Mouse (Mus musculus) intestine, postnatal 0 days (tissue): ENCODE data around the gene 2210010C04Rik. TPM values are rescaled to one million over a fixed set of nuclear protein-coding genes. Genes with fewer than 3 reads are reported as not detected.

Experiments used
- ATAC-seq: fragments of 200-750 bp; cut with Nextera tagmentation; 2 replicates; pipeline ENCODE4 v1.8.0; 2017; ENCODE audit warnings: mild to moderate bottlenecking, moderate TSS enrichment, moderate library complexity
- H3K27ac ChIP-seq: fragments of 300-500 bp; sonication (generic); 2 replicates; pipeline ENCODE4 v1.5.1; 2014; ENCODE audit warnings: mild to moderate bottlenecking, low read depth, low read length, moderate library complexity
- H3K27me3 ChIP-seq: fragments of 300-500 bp; sonication (generic); replicated peaks from 2 replicates; pipeline ENCODE4 v1.6.1; 2014; ENCODE audit warnings: low read length, mixed read lengths; ENCODE audit not compliant: control insufficient read depth, insufficient read depth
- H3K36me3 ChIP-seq: fragments of 300-500 bp; sonication (generic); 2 replicates; pipeline ENCODE4 v1.6.1; 2014; ENCODE audit warnings: mild to moderate bottlenecking, moderate library complexity; ENCODE audit not compliant: control insufficient read depth, insufficient read depth
- H3K4me1 ChIP-seq: fragments of 300-500 bp; sonication (generic); replicated peaks from 2 replicates; pipeline ENCODE4 v1.6.1; 2014; ENCODE audit warnings: antibody characterized with exemption, low read length, mixed read lengths; ENCODE audit not compliant: control insufficient read depth, insufficient read depth
- H3K4me2 ChIP-seq: fragments of 300-500 bp; sonication (generic); replicated peaks from 2 replicates; pipeline ENCODE4 v1.6.1; 2014; ENCODE audit warnings: low read depth, mild to moderate bottlenecking, moderate library complexity
- H3K4me3 ChIP-seq: fragments of 300-500 bp; sonication (generic); 2 replicates; pipeline ENCODE4 v1.5.1; 2014; ENCODE audit warnings: low read depth, low read length
- H3K9ac ChIP-seq: fragments of 300-500 bp; sonication (generic); 2 replicates; pipeline ENCODE4 v1.6.1; 2014; ENCODE audit warnings: mild to moderate bottlenecking, low read depth, low read length
- H3K9me3 ChIP-seq: fragments of 300-500 bp; sonication (generic); 2 replicates; pipeline ENCODE4 v1.6.1; 2016; ENCODE audit warnings: mixed run types; ENCODE audit not compliant: control insufficient read depth
- CTCF ChIP-seq: sonication (generic); IDR thresholded peaks from 2 replicates; pipeline ENCODE4 v1.5.1; 2016; ENCODE audit warnings: low read depth, mild to moderate bottlenecking, control low read depth, antibody characterized with exemption, moderate library complexity
- WGBS: fragments of 180-500 bp; shearing (Covaris S2); extraction: QIAGEN DNeasy Blood & Tissue Kit; methylation state at CpG from one replicate; pipeline ENCODE4 v1.1.7; 2014; 5-methylcytosine and 5-hydroxymethylcytosine counted together
- polyA plus RNA-seq: library from polyadenylated mRNA; unstranded; fragments of >200 nt; fragmentation: Nextera tagmentation; extraction: Ambion mirVana; gene quantifications from 2 replicates; pipeline ENCODE4 v1.2.1, GENCODE M21; 2015

Gene 2210010C04Rik
- polyA plus RNA-seq, 1 experiment from 2014 or later: 2.2 TPM

DNA sequence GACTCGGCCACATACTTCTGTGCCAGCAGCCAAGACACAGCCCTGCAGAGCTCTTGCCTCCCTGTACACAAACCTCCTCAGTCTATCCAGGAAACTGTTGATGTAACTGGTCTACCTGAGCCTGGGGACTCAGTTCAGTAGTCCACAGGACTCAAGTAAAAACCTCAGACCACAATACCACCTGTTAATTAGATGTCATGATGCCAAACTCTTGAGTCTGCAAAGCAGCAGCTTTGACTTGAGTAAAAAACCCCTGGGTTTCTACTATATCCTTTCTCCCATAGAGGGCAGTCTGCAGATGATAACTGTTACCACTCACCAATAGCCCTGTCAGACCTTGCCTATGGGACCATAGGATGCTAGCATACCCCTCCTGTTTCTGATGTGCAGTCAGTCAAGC lies 12.7 kb upstream of the 2210010C04Rik start:
- 82% methylated on average over 1 of the region's 1 CpGs for WGBS
- TF ChIP-seq CTCF: 0 out of 2 replicates have a peak, but pooled peaks have one; percentile 15
- no peaks in the 10 kb centered on the region for H3K9me3 ChIP-seq

DNA sequence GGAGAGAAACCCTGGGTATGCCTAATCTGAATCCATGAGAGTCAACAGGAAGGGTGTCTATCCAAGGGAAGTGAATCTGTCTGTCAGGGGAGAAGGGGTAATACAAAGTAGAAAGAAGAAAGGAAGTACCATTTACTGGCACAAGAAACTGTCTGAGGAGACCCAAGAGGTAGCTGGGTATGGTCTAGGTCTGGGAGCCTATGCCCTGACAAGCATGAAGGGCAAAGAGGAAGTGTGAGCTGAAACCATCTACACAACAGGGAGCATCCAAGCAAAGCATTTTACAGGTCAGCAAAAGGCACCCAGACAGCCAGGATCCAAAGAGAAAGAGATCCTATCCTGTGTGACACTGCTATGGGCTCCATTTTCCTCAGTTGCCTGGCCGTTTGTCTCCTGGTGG lies 11.9 kb upstream of the 2210010C04Rik start:
- Histone ChIP-seq H3K4me3 (no peak overlapping the region), H3K36me3 (no peaks in the 10 kb centered on the region), H3K27ac (no peak overlapping the region), H3K9ac (no peak overlapping the region), H3K9me3 (no peaks in the 10 kb centered on the region), H3K4me2 (no peak overlapping the region), H3K4me1 (no peaks in the 10 kb centered on the region), H3K27me3 (no peaks in the 10 kb centered on the region)
- ATAC-seq: no peak
- TF ChIP-seq CTCF: no peak
- WGBS: 84% methylated on average over 1 of the region's 1 CpGs

More for the DNA sequence above, 12.7 kb upstream of the 2210010C04Rik start:
- H3K4me1 ChIP-seq: no peaks in the 10 kb centered on the region
- ATAC-seq: no peak
- no peak overlapping the region for H3K9ac ChIP-seq
- H3K4me2 ChIP-seq: no peak overlapping the region
- H3K36me3 ChIP-seq: no peaks in the 10 kb centered on the region
- H3K27me3 ChIP-seq: no peaks in the 10 kb centered on the region
- H3K4me3 ChIP-seq: no peak overlapping the region
- H3K27ac ChIP-seq: no peak overlapping the region

DNA sequence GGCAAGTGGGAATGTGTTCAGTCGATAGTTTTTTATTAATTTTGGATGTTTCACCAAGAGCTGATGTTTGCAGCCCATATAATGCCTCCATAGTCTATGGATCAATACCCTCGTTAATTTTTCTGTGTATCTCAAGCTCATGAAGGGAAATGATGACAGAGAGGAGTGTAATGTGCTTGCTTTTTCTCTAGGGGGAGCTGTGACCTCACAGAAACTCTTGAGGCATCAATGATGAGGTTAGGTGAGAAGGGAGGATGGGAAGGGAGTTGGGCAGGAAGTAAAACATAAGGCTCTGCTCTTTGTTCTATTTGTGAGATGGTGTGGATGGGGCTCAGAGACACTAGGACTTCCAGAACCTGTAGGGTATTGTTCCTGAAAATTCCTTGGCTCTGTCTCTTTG lies 11.2 kb upstream of the 2210010C04Rik start:
- TF ChIP-seq CTCF: peak; percentile 45
- Histone ChIP-seq H3K4me1 (no peaks in the 10 kb centered on the region), H3K9me3 (no peaks in the 10 kb centered on the region), H3K4me2 (no peak overlapping the region), H3K27me3 (no peaks in the 10 kb centered on the region), H3K9ac (no peak overlapping the region), H3K36me3 (no peaks in the 10 kb centered on the region), H3K4me3 (no peak overlapping the region), H3K27ac (no peak overlapping the region)
- no peak for ATAC-seq
- WGBS: 68% methylated on average over 2 of the region's 2 CpGs

DNA sequence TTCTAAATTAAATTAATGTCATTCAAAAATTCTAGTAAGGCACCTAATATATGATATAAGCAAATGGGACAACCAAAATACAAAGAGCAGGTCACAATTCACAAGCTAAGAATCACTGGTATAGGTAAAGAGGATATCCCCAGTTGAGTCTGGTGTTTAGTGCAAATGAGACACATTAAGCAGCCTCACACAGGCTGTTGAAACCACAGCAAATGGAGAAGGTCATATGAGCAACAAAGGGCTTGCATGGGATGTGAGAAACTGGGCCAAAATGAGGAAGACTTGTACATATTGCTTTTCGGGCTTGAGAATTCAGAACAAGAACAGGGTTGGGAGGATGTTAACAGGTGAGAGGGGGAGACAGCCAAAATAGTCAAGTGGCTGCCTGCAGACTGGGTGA lies 9.4 kb upstream of the 2210010C04Rik start:
- no peak overlapping the region for H3K4me3 ChIP-seq
- no peak overlapping the region for H3K9ac ChIP-seq
- ATAC-seq: no peak
- no peaks in the 10 kb centered on the region for H3K36me3 ChIP-seq
- no peak overlapping the region for H3K4me2 ChIP-seq
- H3K4me1 ChIP-seq: no peaks in the 10 kb centered on the region
- 90% methylated on average over 1 of the region's 1 CpGs for WGBS
- TF ChIP-seq CTCF: no peak
- H3K27me3 ChIP-seq: no peaks in the 10 kb centered on the region
- H3K9me3 ChIP-seq: no peaks in the 10 kb centered on the region
- no peak overlapping the region for H3K27ac ChIP-seq

DNA sequence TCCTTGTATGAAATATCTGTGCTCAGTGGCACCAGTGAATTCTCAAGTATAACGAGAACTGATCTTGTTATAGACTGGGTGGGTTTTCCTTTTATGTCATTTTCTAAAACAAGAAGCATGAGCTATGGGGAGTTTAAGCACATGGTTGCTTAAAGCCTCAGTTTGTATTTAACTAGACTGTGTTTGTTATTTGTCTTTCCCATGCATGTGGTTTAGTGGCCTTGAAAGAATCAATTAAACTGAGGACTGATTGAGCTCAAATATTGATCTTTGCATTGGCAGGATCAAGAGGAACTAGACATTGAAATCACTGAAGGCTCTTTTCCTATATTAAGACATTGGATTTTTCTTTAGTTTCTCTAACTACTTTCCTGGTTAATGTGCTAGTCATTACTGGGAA lies 9.0 kb upstream of the 2210010C04Rik start:
- Histone ChIP-seq H3K36me3 (no peaks in the 10 kb centered on the region), H3K4me3 (no peak overlapping the region), H3K27ac (no peak overlapping the region), H3K9ac (no peak overlapping the region), H3K4me1 (no peaks in the 10 kb centered on the region), H3K27me3 (no peaks in the 10 kb centered on the region), H3K4me2 (no peak overlapping the region), H3K9me3 (no peaks in the 10 kb centered on the region)
- ATAC-seq: no peak
- TF ChIP-seq CTCF: no peak
- WGBS: 41% methylated on average over 1 of the region's 1 CpGs

DNA sequence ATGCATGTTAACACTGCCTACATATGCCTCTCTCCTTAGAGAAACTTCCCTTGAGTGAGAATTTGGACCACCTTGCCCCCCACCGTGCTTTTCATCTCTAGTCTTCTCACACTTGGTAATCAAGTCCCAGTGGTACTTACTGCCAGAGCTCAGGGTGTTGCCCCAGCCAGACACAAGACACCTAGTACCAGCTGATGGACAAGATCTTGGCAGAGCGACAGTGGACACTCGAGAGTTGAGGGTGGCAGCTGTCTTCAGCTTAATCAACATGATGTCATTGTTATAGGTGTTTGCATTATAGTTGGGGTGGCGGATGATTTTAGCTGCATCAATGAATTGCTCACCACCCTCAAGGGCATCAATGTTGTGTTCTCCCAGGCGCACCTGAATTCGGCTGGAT lies 2.5 kb downstream of the 2210010C04Rik start:
- 85% methylated on average over 6 of the region's 6 CpGs for WGBS
- TF ChIP-seq CTCF: no peak
- no peaks in the 10 kb centered on the region for H3K9me3 ChIP-seq
- no peak overlapping the region for H3K27ac ChIP-seq
- no peak overlapping the region for H3K4me2 ChIP-seq
- H3K4me1 ChIP-seq: no peaks in the 10 kb centered on the region
- no peak overlapping the region for H3K9ac ChIP-seq
- H3K27me3 ChIP-seq: no peaks in the 10 kb centered on the region
- no peak overlapping the region for H3K4me3 ChIP-seq
- no peak for ATAC-seq
- no peaks in the 10 kb centered on the region for H3K36me3 ChIP-seq

DNA sequence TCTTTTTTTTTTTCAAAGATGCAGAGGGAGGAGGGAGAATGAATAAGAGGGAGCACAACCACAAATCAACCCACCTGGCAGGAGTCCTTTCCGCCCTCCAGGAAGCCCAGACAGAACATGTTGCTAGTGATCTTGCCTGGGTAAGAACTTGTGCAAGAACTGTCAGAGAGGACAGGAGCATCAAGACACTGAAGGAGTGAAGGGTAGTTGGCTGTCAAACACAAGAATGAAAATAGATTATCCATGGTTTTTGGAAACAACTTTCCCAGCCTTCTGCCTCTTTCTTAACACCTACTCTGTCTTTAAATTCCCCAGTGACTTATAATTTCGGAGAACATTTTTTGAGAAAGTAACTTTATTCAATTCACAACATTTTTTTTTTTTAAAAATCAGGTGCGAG lies 3.1 kb downstream of the 2210010C04Rik start:
- 81% methylated on average over 3 of the region's 3 CpGs for WGBS
- no peak for ATAC-seq
- no peak overlapping the region for H3K9ac ChIP-seq
- H3K4me3 ChIP-seq: no peak overlapping the region
- 0 out of 2 replicates have a peak, but pooled peaks cover 5% of the 10 kb centered on the region for H3K4me1 ChIP-seq
- H3K27ac ChIP-seq: no peak overlapping the region
- H3K27me3 ChIP-seq: no peaks in the 10 kb centered on the region
- no peak overlapping the region for H3K4me2 ChIP-seq
- H3K9me3 ChIP-seq: no peaks in the 10 kb centered on the region
- TF ChIP-seq CTCF: no peak
- no peaks in the 10 kb centered on the region for H3K36me3 ChIP-seq
